Mouse (Mus musculus) ES-E14 (cell line): ENCODE data around the gene Kpna7.

Experiments
- CHD2 ChIP-seq: IDR thresholded peaks from 2 replicates; pipeline ENCODE4 v1.6.1; 2014; ENCODE audit warnings: mild to moderate bottlenecking, low read depth, low read length, inconsistent platforms
- HCFC1 ChIP-seq: IDR thresholded peaks from 2 replicates; pipeline ENCODE4 v1.6.1; 2012; ENCODE audit warnings: low read length, inconsistent platforms, borderline replicate concordance; ENCODE audit not compliant: insufficient read depth
- MAFK ChIP-seq: IDR thresholded peaks from 2 replicates; pipeline ENCODE4 v1.6.1; 2014; ENCODE audit warnings: mild to moderate bottlenecking, low read depth, low read length, inconsistent platforms; ENCODE audit not compliant: insufficient read depth
- ZC3H11A ChIP-seq: IDR thresholded peaks from 2 replicates; pipeline ENCODE4 v1.6.1; 2012; ENCODE audit warnings: low read depth, mild to moderate bottlenecking, inconsistent platforms, low read length, borderline replicate concordance
- ZNF384 ChIP-seq: IDR thresholded peaks from 2 replicates; pipeline ENCODE4 v1.6.1; 2012; ENCODE audit warnings: low read depth, low read length, inconsistent platforms

DNA sequence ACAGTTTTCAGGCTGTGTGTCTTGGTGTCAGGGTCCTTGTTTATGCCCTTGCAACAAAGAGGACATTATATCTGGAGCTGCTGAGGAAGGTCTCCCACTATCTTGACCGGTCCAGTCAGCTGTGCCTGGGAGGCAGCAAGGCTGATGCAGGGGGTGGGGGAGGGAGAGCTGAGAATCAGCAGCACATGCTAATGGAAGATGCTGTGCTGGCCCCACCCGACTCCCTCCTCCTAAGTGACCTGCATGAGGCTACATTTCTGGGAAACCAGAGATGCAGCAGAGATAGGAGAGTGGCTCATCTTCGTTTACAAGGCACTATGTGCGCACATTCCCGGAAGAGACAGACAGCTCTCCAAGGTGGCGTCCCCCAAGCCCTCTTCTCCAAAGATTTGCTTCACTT, 26.6 kb upstream of the Kpna7 start:
- TF ChIP-seq HCFC1 = no peak
- TF ChIP-seq MAFK = no peak
- TF ChIP-seq CHD2 = no peak
- TF ChIP-seq ZC3H11A = no peak
- TF ChIP-seq ZNF384 = no peak
